Mouse (Mus musculus): ENCODE results near the gene Cbx1.
"Not testable (repeated sequence)": the region's sequence is repeated elsewhere in the genome, so short reads cannot be mapped to it uniquely, and the experiment has no call there.

Cbx1 gene

DNA sequence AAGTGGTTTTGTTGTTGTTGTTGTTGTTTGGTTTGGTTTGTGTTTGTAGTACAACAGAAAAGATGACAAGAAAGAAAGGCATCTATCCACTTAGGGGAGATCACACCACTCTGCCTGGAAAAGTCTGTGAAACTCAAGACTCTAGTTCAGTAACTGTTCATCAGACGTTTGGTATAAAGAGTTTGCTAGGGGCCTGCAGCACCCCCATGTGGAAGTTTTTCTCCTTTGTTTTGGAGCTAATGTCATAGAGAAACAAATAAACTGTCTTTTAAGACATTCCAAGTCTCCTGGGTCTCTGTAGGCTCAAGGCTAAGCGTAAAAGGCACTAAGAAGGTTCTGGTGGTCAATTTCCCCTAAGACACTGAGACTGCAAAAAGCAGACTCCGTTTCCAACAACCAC, 12.9 kb upstream of the Cbx1 start:
- DNase-seq: no peak

DNA sequence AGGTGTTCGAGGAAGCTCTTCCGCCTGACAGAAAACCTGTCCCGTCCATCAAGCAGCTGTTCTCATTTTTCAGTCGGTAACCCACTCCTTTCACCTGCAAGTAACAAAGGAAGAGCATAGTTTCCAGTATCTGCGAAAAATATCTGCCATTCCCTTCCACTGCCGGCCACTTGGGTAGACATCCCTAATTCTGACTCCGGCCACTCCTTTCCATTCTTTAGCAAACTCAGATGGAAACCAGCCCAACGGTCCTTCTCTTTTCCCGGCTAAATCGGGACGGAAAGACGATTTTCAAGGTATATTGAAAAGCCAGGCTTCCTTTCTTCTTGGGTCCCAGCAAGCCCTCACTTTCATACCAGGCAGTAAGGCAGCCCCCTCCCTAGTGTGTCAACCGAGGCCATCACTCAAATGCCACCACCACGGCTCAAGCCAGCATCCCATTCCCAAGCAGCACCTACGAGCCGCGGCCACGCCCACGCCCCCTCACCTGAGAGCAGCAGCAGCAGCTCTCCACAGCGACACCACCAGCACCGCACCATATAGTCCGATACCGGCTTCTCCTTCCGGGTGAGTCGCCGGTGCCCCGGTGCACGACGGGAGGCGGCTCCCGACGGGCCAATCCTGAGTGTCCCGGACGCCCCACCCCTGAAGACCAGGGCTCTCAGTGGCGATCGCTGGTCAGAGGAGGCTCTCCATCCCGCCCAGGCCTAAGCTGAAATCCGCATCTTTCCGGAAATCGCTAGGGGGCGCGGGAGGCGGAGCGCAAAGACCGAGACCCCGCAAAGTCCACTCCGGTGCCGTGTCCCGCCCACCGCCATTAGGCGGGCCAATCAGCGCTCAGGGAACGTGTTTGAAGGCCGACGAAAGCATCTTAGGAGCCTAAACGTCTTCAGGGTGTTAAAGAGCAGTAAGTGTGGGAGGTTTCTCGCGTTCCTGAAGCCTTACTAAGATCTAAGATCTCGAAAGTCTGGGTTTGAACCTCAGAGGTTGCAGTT, 11.7 kb upstream of the Cbx1 start, which contains the start of gene Snx11:
Gene Snx11, minus strand, starts transcription at position 592 of the 995 bp plus-strand sequence.
- DNase-seq: peak; percentile 100

DNA sequence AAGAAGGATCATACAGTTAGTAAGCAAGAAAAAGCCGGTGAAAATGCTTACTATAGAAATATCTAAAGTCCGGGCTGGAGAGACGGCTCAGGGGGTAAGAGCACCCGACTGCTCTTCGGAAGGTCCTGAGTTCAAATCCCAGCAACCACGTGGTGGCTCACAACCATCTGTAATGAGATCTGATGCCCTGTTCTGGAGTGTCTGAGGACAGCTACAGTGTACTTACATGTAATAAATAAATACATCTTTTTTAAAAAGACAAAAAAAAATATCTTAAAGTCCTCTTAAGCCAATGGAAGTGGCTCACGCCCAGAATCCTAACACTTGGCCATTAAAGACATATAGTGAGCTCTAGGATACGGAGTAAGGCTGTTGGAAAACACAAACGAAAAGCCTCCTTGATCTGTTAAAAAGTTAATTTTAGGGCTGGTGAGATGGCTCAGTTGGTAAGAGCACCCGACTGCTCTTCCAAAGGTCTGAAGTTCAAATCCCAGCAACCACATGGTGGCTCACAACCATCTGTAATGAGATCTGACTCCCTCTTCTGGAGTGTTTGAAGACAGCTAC, 10.8 kb upstream of the Cbx1 start:
- not testable (repeated sequence) for DNase-seq

DNA sequence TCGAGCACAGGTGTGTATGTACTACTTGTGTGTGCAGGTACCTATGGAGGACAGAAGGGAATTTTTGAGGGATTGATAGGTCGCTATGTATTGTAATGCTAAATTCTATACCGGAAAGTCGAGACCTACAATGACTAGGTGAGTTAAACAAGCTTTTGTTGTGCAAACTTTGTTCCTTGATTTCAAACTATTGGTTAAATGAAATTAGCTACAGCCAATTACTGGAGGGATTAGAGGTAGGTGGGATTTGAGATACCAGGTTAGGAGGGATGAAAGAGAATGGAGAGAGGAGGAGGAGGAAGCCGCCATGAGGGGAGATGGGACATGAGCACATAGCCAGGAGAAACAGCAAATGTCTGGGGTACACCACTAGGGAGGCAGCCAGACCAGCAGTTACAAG, 8.6 kb upstream of the Cbx1 start:
- no peak for DNase-seq

DNA sequence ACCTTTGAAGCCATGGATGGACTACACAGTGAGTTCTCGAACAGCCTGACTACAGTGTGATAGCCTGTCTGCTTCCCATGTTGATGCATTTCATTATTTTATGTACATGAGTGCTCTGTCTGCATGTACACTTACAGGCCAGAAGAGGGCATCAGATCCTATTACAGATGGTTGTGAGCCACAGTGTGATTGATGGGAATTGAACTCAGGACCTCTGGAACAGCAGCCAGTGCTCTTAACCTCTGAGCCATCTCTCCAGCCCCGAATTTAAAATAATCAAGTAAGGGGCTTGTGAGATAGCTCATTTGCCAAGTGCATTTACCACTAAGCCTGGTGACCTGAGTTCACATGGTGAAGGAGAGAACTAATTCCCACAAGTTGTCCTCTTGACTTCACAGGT, 7.5 kb upstream of the Cbx1 start:
- DNase-seq: no peak

DNA sequence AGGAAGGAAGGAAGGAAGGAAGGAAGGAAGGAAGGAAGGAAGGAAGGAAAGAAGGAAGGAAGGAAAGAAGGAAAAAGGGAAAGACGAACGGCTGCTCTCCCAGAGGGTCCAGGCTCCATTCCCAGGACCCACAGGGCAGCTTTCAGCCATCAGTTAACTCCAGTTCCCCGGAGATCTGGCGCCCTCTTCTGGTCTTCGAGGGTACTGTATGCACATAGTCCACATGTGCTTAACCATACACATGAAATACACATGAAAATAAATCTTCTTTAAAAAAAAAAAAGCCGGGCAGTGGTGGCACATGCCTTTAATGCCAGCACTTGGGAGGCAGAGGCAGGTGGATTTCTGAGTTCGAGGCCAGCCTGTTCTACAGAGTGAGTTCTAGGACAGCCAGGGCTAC, 4.1 kb upstream of the Cbx1 start:
- peak; percentile 77 for DNase-seq

DNA sequence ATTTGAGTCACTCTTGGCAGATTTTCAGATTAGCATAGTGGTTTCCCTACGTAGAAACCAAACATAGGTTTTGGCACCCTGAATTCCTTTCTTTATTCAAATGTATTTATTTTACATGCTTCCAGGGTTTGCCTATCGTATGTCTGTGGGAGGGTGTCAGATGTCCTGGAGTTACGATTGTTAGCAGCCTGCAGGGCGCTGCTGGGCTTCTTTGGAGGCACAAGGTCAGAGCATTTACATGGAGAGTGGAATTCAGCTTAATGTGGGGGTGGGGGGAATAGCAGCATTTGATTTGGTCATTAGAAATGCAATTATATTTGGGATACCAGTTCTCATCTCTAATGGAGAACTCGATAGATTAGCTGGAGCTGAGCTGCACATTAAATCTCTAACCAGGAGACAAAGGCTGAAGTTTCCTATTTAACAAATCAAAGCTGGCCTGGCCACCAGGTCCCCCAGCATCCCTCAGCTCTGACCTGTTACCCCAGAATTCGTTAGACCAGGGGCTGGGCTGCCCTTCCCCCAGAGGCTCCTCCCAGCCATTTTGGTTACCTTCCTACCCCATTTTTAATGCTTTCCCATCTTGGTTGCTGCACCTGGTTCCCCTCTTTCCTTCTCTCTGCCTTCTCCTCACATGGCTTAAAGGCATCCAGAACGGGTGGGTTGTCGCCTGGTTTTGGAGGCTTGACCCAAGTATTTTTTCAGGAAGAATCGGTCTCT, 2.0 kb upstream of the Cbx1 start:
- DNase-seq: no peak

DNA sequence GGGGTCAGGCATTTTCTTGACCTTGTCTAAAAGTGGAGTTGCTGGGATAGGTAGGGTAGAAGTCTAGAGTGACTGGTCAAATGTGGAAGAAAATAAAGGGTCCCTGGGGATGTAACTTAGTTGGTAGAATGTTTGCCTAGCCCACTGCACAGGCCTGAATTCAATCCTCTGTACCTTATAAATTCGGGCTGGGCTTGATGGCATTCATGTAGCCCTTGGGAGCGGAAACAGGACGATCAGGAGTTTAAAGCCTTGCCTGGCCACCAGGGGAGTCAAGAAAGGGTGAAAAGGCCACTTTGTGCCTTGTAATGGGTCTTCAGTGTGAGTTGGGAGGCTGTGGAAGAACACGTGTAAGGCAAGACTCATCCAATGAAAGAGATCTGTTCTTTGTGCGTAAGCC, 1.1 kb downstream of the Cbx1 start:
- DNase-seq: no peak

DNA sequence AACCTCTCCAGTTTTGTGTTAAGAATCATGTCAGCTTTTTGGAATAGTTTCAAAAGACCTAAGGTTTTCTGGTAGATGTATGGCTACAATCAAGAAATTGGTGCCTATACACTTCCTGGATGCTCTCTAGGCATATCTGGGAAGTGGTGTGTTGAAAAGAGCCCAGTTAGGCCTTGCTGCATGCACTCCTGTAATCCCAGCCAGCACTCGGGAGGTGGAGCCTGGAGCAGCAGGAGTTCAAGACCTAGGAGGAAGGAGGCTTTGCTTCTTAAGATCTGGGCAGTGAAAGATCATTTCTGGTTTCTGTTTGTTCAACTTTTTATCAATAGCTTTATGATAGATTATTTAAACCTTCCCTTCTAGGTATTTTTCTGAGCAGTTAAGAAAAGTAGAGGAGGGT, 1.8 kb downstream of the Cbx1 start:
- DNase-seq: no peak

DNA sequence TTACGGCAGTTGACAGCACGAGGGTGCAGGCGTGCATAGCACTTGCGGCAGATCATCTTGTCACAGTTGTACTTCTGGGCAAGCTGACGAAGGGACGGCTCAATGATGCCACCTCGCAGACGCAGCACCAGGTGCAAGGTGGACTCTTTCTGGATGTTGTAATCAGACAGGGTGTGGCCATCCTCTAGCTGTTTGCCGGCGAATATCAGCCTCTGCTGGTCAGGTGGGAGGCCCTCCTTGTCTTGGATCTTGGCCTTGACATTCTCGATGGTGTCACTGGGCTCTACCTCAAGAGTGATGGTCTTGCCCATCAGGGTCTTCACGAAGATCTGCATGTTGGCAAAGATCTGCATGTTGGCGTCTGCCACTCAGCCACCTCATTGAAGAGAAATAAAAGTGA, 6.6 kb downstream of the Cbx1 start:
- DNase-seq: no peak

DNA sequence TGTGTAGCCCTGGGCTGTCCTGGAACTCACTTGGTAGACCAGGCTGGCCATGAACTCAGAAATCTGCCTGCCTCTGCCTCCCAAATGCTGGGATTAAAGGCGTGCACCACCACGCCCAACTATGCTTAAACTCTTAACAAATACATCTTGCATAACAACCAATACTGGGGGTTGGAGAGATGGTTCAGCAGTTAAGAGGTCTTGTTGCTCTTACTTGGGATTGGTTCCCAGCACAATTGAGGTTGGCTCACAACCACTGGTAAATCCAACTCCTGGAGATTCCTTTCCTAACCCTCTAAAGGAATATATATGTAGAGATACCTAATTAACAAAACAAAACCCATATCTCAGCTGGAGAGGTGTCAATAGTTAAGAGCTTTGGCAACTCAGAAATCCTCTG, 7.2 kb downstream of the Cbx1 start:
- no peak for DNase-seq

DNA sequence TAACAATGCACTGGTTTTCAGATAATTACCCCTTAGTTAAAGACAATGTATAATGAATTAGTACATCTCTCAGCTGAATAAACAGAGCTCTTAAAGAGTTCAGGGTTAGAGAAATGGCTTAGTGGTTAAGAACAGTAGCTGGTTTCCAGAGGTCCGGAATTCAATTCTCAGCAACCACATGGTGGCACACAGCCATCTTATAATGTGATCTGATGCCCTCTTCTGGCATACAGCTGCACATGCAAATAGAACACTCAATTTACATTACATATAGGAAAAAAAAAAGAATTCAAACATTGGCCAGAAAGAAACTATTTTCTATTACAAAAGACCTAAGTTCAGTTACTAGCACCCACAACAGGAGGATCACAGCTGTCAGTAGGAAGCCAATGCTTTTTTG, 7.7 kb downstream of the Cbx1 start:
- DNase-seq: no peak

DNA sequence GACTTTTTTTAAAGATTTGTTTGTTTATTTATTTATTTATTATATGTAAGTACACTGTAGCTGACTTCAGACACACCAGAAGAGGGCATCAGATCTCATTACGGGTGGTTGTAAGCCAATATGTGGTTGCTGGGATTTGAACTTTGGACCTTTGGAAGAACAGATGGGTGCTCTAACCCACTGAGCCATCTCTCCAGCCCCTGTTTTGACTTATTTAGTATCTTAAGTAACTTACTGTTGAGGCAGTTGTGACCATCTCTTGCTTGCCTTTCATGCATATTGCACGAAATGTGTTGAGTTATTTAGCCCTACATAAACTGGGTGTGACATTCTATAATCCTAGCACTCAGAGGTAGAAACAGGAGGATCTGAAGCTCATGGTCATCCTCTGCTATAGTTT, 10.6 kb downstream of the Cbx1 start:
- DNase-seq: no peak

DNA sequence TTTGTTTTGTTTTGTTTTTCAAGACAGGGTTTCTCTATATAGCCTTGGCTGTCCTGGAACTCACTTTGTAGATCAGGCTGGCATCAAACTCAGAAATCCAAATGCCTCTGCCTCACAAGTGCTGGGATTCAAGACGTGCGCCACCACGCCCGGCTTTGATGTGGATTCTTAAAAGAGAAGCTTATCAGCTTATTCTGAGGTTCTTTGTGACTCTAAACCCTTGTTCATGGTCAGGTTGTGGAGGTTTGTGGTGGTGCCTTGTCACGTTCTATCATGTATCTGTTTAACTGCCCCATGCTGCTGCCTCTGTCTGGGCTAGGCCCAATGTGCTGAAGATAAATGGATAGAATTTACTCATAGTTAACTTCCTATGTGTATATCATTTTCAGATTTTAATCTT, 16.7 kb downstream of the Cbx1 start:
- DNase-seq: no peak

DNA sequence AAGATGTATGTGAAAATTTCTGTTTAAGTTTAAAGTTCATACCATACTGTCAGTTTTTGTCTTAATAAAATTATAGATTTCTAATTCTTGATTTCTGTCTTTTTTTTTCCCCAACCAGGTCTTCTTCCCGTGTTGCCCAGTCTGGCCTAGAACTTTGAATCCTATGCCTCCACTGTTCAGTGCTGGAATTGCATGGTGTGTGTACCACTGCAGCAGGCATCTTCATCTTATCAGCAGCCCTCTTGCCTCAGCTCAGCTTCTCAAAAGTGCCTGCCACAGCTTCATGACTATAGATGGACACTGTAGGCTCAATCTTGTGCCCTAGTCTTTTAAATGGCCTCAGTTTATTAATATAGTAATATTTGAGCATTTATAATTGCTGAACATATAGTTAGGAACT, 19.1 kb downstream of the Cbx1 start:
- no peak for DNase-seq

DNA sequence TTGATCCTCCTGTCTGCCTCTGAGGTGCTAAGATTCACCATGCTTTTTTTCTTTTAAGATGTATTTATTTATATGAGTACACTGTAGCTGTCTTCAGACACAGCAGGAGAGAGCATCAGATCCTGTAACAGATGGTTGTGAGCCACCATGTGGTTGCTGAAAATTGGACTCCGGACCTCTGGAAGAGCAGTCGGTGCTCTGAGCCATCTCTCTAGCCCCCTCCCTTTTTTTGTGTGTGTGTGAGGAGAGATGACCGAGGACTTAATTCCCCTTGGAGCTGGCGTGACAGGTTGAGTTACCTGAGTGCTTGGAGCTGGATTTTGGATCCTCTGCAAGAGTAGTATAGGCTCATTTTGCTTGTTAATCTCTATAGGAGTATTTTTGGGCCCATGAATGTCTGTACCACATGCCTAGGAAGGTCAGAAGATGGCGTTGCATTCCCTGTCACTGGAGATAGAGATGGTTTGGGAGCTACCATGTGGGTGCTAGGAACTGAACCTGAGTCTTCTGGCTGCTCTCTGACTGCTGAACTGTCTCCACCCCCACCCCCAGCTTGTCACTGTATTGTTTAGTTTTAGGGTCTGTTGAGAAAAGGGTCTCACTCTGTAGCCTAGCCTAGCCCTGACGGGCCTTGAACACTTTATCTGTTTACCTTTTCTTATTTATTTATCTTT, 20.8 kb downstream of the Cbx1 start:
- no peak for DNase-seq

DNA sequence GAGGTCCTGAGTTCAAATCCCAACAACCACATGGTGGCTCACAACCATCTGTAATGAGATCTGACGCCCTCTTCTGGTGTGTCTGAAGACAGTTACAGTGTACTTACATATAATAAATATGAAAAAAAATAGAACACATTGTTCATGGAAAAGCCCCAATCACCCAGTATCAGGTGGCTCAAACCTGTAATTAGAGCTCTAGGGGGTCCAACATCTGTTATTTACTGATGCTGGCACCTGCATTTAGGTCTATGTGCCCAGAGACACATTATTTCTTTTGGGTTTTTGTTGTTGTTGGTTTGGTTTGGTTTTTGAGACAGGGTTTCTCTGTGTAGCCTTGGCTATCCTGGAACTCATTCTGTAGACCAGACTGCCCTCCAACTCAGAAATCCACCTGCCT, 22.3 kb downstream of the Cbx1 start:
- not testable (repeated sequence) for DNase-seq

DNA sequence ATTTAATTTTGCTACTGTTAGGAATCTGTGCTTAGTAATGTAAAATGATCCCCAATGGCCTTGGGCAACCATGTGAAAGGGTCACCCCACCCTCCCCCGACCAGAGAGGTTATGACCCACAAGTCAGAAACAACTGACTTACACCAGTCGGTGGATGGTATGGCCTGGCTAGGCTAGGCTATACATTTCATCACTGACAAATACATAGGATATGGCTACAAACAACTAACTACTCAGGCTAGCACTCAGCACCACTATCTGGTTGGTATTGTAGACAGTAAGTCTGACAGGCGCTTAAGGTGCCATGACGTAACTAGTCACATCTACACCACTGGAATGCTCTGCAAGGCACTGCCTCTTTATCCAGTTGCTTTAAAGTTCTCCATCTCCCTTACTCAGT, 24.5 kb downstream of the Cbx1 start:
- DNase-seq: no peak

DNA sequence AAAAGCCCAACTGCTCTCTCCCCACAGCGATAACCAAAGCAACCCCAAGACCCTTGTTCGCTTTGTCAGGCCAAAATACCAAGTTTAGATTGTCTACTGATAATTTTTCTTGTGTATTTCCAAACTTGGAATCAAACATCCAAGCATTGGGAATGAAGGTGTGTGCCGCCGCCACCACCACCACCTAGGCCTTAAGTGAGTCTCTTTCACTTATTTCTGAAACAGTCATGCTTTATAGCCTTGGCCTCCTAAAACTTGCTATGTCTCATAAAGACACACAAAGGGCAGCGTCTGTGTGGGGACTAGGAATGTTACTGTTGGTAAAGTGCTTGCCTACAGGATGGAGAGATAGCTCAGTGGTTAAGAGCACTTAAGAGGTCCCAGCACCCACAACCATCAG, 25.0 kb downstream of the Cbx1 start:
- DNase-seq: no peak

DNA sequence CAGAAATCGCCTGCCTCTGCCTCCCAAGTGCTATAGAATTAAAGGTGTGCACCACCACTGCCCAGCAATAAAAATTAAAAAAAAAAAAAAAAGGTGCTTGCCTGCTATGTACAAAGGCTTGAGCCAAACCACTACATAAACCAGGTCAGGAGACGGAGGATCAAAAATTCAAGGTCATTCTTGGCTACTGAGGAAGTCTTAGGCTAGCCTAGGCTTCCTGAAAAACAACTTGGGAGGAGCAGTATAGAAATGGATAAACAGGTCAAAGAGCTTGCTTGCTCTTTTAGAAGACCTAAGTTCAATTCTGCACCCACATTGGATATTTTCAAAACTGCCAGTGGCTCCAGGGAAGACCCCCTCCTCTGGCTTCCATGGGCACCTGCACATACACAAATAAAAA, 25.5 kb downstream of the Cbx1 start:
- DNase-seq: no peak

DNA sequence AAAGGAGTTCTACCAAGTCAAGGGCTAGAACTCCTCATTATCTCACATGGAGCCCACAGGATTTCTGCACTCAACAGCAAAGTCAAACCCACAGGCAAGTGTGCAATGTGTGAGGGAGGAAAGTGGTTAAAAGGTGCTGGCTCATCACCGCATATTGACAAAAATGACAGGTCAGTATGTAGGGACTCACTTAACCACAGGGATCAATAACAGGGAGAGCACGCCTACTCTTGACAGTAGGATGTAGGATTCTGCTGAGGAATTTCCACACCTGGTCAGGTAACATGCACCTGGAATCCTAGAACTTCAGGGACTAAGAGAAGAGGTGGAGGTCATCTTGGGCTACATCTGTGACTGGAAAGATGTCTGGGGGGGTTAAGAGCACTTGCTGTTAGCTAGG, 27.0 kb downstream of the Cbx1 start:
- DNase-seq: no peak

DNA sequence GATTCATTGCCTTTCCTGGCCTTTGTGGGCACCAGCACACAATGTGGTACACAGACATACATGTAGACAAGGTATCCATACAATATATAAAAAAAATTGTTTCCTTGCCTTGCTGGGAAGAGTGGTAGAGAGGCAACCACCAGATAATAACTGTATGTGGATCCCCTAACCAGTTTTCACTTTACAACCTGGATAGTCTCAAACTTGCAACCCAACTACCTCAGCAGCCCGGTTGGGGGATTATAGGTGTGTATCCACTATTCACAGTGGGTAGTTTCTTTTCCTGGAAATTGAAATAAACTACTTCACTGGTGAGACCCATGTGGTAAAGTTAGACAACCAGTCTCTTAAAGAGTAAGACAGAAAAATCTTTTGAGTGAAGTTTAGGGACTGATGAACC, 27.6 kb downstream of the Cbx1 start:
- DNase-seq: no peak

DNA sequence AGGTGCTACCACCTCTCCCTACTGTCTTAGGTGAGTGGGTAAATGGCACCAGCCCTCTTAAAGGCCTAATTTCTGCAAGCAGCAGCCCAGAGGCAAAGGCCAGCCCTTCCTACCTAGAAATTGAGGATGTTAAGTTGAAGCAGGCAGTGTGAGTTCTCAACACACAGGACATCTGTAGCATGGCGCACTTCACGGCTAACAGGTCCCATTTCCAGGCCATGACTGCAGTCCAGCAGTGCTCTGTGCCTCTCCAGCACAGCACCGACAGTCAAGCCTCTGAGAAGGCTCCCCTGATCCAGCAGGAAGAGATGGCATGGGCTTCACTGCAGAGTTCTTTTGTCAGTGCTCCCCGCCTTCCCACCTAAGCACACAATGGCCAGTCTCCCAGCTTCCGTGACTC, 28.1 kb downstream of the Cbx1 start:
- no peak for DNase-seq

Measured in kidney, postnatal 14 days (tissue).